Mouse (Mus musculus): ENCODE data around the gene Syngap1. TPM values are rescaled to one million over a fixed set of nuclear protein-coding genes. Genes with fewer than 3 reads are reported as not detected.
"Not testable (repeated sequence)": the region's sequence is repeated elsewhere in the genome, so short reads cannot be mapped to it uniquely, and the experiment has no call there.

Gene Syngap1
- total and polyA plus RNA-seq, 2 experiments from 2014 or later = 6.1 to 90.3 TPM

DNA sequence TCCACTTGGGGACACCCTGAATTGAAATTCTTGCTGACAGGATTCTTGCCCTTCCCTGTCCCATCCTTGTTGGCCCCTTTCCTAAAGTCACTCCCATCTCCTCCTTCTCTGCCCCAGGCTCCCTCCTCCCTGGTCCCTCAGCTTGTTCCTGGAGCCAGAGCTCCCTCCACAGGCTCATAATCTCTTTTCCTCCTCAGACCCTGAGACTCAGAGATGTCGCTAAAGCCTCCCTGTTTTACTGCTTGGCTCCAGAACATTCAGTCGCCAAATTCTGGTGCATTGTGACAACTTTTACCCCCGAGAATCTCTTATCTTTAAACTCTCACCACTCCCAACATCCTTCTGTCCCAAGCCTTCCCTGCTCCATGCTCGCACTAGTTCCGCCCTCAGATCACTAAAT is 36.7 kb upstream of the Syngap1 start:
- Histone ChIP-seq H3K27ac (ENCODE audit: low read depth, low read length) (no peak overlapping the region), H3K4me3 (ENCODE audit: low read depth, low read length) (no peak overlapping the region), H3K4me2 (ENCODE audit: low read depth, low read length, poor library complexity, severe bottlenecking) (no peak overlapping the region), H3K36me3 (ENCODE audit: insufficient read depth, low read length) (no peaks in the 10 kb centered on the region), H3K9ac (replicated peaks; ENCODE audit: low read length, poor library complexity, severe bottlenecking) (no peak overlapping the region), H3K27me3 (ENCODE audit: insufficient read depth, low read length) (no peaks in the 10 kb centered on the region), H3K9me3 (ENCODE audit: low read length) (no peaks in the 10 kb centered on the region), H3K4me1 (ENCODE audit: insufficient read depth, low read length) (no peaks in the 10 kb centered on the region)
- TF ChIP-seq CTCF (IDR thresholded peaks at IDR 0.05) = no peak; the same call in 1 of the 2 replicates
- WGBS = 57% methylated on average over 5 of the region's 5 CpGs
- ATAC-seq (ENCODE audit: low FRiP score) (no peak), DNase-seq (ENCODE audit: low spot score) (no peak)

DNA sequence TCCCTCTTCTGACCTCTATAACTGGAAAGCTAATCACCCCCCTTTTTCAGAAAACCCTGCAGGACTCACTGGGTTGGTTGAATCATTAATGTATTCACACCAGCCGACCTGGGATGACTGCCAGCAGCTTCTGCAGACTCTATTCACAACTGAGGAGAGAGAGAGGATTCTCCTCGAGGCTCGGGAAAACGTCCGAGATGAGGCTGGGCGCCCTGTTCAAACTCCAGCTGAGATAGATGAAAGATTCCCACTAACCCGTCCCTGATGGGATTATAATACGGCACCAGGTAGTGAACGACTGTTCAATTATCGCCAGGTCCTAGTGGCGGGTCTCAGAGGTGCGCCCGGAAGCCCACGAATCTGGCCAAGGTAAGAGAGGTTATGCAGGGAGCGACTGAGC is 33.5 kb upstream of the Syngap1 start:
- ATAC-seq (ENCODE audit: low FRiP score); H3K27me3 ChIP-seq (ENCODE audit: insufficient read depth, low read length); H3K4me2 ChIP-seq (ENCODE audit: low read depth, low read length, poor library complexity, severe bottlenecking); H3K4me3 ChIP-seq (ENCODE audit: low read depth, low read length); DNase-seq (ENCODE audit: low spot score); H3K9me3 ChIP-seq (ENCODE audit: low read length); H3K27ac ChIP-seq (ENCODE audit: low read depth, low read length); H3K4me1 ChIP-seq (ENCODE audit: insufficient read depth, low read length); H3K36me3 ChIP-seq (ENCODE audit: insufficient read depth, low read length); H3K9ac ChIP-seq (replicated peaks; ENCODE audit: low read length, poor library complexity, severe bottlenecking): not testable (repeated sequence)
- WGBS = 66% methylated on average over 14 of the region's 15 CpGs

DNA sequence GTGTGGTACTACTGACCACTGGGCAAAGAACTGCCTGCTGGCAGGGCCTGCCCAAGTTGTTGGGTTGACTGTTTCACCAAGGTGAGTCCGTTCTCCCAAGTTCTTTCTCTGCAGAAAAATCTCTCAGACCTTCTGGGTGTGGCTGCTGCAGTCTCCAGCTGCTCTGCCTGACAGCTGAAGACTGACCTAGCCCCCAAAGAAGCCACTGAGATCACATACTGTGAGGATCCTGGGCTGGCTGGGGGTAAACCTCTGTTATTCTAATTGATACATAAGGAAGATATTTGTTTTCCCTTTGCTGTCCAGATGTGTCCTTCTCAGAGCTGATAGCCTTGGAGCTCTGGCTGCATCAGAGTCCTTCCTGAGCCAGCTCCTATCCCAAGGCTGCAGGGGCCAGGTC is 25.8 kb upstream of the Syngap1 start:
- H3K9me3 ChIP-seq (ENCODE audit: low read length) = no peaks in the 10 kb centered on the region
- H3K27me3 ChIP-seq (ENCODE audit: insufficient read depth, low read length) = no peaks in the 10 kb centered on the region
- TF ChIP-seq CTCF (IDR thresholded peaks at IDR 0.05) = no peak
- ATAC-seq (ENCODE audit: low FRiP score) (no peak), DNase-seq (ENCODE audit: low spot score) (no peak)
- no peak overlapping the region for H3K9ac ChIP-seq (replicated peaks; ENCODE audit: low read length, poor library complexity, severe bottlenecking)
- no peak overlapping the region for H3K4me2 ChIP-seq (ENCODE audit: low read depth, low read length, poor library complexity, severe bottlenecking)
- no peaks in the 10 kb centered on the region for H3K4me1 ChIP-seq (ENCODE audit: insufficient read depth, low read length)
- no peak overlapping the region for H3K27ac ChIP-seq (ENCODE audit: low read depth, low read length)
- no peak overlapping the region for H3K4me3 ChIP-seq (ENCODE audit: low read depth, low read length)
- 59% methylated on average over 1 of the region's 1 CpGs for WGBS
- H3K36me3 ChIP-seq (ENCODE audit: insufficient read depth, low read length) = no peaks in the 10 kb centered on the region

DNA sequence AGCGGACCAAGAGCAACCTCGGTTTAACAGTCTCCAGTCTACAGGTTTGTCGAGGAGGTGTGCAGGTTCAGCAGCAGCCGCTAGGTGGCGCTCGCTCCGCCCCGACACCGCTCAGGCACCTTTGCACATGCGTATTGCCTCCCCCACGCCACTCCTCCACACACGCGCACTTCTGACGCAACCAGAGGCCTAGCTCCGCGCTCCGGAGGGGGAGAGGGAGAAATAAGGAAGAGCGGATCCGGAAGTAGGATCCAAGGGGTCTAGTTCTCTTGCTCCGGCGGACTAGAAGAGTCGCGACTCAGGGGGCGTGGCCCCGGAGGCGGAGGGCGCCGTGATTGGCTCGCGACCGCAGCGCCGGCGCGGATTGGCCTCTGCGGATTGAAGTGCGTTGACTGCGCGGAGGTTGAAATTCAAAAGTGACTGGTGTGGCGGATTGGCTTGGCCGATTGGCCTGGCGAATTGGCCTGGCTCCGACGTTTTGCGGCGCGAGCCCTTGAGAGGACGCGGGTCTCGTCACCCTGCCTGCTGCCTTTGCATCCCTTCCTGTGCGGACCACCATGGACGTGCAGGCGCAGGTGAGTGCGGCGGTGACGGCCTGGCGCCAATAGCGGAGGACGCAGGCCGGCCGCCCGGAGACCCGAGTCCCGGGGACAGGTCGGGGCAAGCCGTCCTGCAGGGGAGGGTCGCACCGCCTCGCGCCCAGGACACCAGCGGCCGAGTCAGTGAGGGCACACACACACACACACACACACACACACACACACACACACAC is 24.2 kb upstream of the Syngap1 start, which contains the start of gene Kifc5b:
TSS of gene Kifc5b (plus strand) at position 381 of the 772 bp plus-strand sequence.
- Histone ChIP-seq H3K9ac (replicated peaks; ENCODE audit: low read length, poor library complexity, severe bottlenecking) (no peak within 1 kb of the TSS), H3K4me1 (ENCODE audit: insufficient read depth, low read length) (no peaks in the 10 kb centered on the region), H3K27ac (ENCODE audit: low read depth, low read length) (no peak within 1 kb of the TSS), H3K36me3 (ENCODE audit: insufficient read depth, low read length) (no peaks in the 10 kb centered on the region), H3K4me3 (ENCODE audit: low read depth, low read length) (peak within 1 kb of the TSS; percentile 57), H3K4me2 (ENCODE audit: low read depth, low read length, poor library complexity, severe bottlenecking) (peak within 1 kb of the TSS; percentile 59), H3K9me3 (ENCODE audit: low read length) (no peaks in the 10 kb centered on the region), H3K27me3 (ENCODE audit: insufficient read depth, low read length) (no peaks in the 10 kb centered on the region)
- peak; percentile 99 for DNase-seq (ENCODE audit: low spot score)
- ATAC-seq (ENCODE audit: low FRiP score) = peak; percentile 99
- WGBS = under 1% methylated on average over 71 of the region's 72 CpGs
- TF ChIP-seq CTCF (IDR thresholded peaks at IDR 0.05) = peak; percentile 100

DNA sequence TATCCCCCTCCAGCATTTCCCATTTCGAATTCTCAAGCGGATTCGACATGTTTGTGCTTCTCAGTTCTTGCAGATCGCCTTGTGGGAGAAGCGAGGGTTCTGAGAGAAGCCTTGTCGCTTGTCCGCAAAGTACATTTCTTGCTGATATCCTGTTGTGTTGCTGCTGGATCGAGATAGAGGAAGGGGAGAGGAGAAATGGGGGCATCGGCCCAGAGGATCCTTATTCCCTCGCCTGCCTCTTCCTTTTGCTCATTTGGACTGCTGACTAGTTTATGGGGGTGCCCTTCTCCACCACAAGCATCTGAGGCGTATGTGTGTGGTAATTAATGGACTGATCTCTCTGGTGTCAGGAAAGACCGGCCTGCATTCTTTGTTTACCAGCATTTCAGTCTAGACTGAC is 23.5 kb upstream of the Syngap1 start:
- DNase-seq (ENCODE audit: low spot score); H3K4me1 ChIP-seq (ENCODE audit: insufficient read depth, low read length); H3K9me3 ChIP-seq (ENCODE audit: low read length); H3K9ac ChIP-seq (replicated peaks; ENCODE audit: low read length, poor library complexity, severe bottlenecking); H3K27ac ChIP-seq (ENCODE audit: low read depth, low read length); ATAC-seq (ENCODE audit: low FRiP score); H3K27me3 ChIP-seq (ENCODE audit: insufficient read depth, low read length); H3K36me3 ChIP-seq (ENCODE audit: insufficient read depth, low read length): not testable (repeated sequence)
- H3K4me2 ChIP-seq (ENCODE audit: low read depth, low read length, poor library complexity, severe bottlenecking) = peak overlapping the region; percentile 59
- 0% methylated on average over 10 of the region's 12 CpGs for WGBS
- peak overlapping the region; percentile 57 for H3K4me3 ChIP-seq (ENCODE audit: low read depth, low read length)

DNA sequence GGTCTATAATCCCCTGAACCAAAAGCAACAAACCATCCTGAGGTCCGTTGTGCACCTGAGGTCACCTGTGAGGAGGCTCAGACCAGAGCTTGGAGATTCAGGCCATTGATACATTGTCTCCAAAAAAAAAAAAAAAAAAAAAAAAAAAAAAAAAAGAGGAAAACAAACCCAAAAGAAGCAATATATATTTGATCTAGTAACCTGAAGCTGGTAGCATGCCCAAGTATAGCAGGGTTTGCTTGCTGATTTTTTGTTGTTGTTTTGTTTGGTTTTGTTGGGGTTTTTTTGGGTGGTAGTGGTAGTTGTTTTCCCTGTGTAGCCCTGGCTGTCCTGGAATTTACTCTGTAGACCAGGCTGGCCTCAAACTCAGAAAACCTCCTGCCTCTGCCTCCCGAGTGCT is 22.7 kb upstream of the Syngap1 start:
- H3K36me3 ChIP-seq (ENCODE audit: insufficient read depth, low read length) = no peaks in the 10 kb centered on the region
- H3K27me3 ChIP-seq (ENCODE audit: insufficient read depth, low read length) = no peaks in the 10 kb centered on the region
- ATAC-seq (ENCODE audit: low FRiP score) = no peak
- WGBS = 65% methylated on average over 2 of the region's 2 CpGs
- no peaks in the 10 kb centered on the region for H3K4me1 ChIP-seq (ENCODE audit: insufficient read depth, low read length)
- no peak for DNase-seq (ENCODE audit: low spot score)
- no peak overlapping the region for H3K27ac ChIP-seq (ENCODE audit: low read depth, low read length)
- no peak overlapping the region for H3K4me2 ChIP-seq (ENCODE audit: low read depth, low read length, poor library complexity, severe bottlenecking)
- H3K9ac ChIP-seq (replicated peaks; ENCODE audit: low read length, poor library complexity, severe bottlenecking) = no peak overlapping the region
- TF ChIP-seq CTCF (IDR thresholded peaks at IDR 0.05) = no peak
- no peak overlapping the region for H3K4me3 ChIP-seq (ENCODE audit: low read depth, low read length)
- no peaks in the 10 kb centered on the region for H3K9me3 ChIP-seq (ENCODE audit: low read length)

DNA sequence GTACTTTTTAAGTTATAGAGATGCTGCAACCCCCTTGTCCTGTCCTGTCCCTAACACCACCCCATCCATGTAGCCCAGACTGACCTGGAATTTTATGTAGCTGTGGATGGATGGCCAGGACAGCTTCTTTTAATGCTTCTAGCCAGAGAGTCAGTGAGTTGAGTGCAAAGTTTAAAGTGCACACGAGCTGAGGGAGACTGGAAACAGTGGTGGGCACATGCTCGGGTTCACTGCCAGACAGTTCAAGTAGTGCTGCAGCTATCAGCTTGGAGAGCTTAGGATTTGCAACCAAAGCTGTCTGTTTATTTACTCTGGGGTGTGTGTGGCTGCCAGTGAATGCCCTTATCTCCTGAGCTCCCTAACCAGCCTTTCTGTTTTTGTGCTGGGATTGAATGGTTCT is 21.5 kb upstream of the Syngap1 start:
- not testable (repeated sequence) for H3K4me3 ChIP-seq (ENCODE audit: low read depth, low read length); H3K27ac ChIP-seq (ENCODE audit: low read depth, low read length); H3K4me2 ChIP-seq (ENCODE audit: low read depth, low read length, poor library complexity, severe bottlenecking); H3K36me3 ChIP-seq (ENCODE audit: insufficient read depth, low read length); DNase-seq (ENCODE audit: low spot score); H3K4me1 ChIP-seq (ENCODE audit: insufficient read depth, low read length); H3K9me3 ChIP-seq (ENCODE audit: low read length); ATAC-seq (ENCODE audit: low FRiP score); H3K27me3 ChIP-seq (ENCODE audit: insufficient read depth, low read length); H3K9ac ChIP-seq (replicated peaks; ENCODE audit: low read length, poor library complexity, severe bottlenecking)
- WGBS = 84% methylated on average over 2 of the region's 2 CpGs

DNA sequence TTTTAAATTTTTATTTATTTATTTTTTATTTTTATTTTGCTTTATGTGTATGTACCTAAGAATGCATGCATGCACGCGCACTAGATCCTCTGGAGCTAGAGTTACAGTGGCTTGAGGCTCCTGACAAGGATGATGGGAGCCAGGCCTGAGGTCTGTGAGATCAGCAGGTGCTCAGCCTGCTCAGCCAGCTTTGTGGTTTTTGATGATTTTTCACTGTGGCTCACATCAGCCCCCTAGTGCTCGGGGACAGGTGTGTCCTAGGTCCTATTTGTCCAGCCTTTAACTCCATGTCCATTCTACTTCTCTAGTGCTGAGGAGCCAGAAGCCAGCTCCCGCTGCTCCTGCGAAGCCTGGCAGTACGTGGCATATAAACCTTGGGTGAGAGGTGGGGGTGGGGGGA is 18.7 kb upstream of the Syngap1 start:
- not testable (repeated sequence) for H3K36me3 ChIP-seq (ENCODE audit: insufficient read depth, low read length); H3K4me1 ChIP-seq (ENCODE audit: insufficient read depth, low read length); H3K27me3 ChIP-seq (ENCODE audit: insufficient read depth, low read length); H3K9ac ChIP-seq (replicated peaks; ENCODE audit: low read length, poor library complexity, severe bottlenecking); ATAC-seq (ENCODE audit: low FRiP score); DNase-seq (ENCODE audit: low spot score); H3K4me3 ChIP-seq (ENCODE audit: low read depth, low read length); H3K27ac ChIP-seq (ENCODE audit: low read depth, low read length); H3K4me2 ChIP-seq (ENCODE audit: low read depth, low read length, poor library complexity, severe bottlenecking); H3K9me3 ChIP-seq (ENCODE audit: low read length)
- 94% methylated on average over 5 of the region's 6 CpGs for WGBS

DNA sequence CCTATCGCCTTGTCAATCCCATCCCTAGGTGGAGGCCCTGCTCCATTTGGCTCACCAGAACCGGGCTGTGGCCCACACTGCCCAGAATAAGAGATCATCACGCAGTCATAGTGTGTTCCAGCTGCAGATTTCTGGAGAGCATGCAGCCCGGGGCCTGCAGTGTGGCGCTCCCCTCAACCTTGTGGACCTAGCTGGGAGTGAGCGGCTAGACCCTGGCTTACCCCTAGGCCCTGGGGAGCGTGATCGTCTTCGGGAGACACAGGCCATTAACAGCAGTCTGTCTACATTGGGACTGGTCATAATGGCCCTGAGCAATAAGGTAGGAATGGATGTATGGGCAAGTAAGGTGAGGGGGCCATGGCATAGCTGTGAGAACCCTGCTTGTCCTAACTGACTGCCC is 15.6 kb upstream of the Syngap1 start:
- H3K27me3 ChIP-seq (ENCODE audit: insufficient read depth, low read length); H3K9me3 ChIP-seq (ENCODE audit: low read length); H3K27ac ChIP-seq (ENCODE audit: low read depth, low read length); H3K4me2 ChIP-seq (ENCODE audit: low read depth, low read length, poor library complexity, severe bottlenecking); H3K36me3 ChIP-seq (ENCODE audit: insufficient read depth, low read length); H3K9ac ChIP-seq (replicated peaks; ENCODE audit: low read length, poor library complexity, severe bottlenecking); ATAC-seq (ENCODE audit: low FRiP score); H3K4me3 ChIP-seq (ENCODE audit: low read depth, low read length); DNase-seq (ENCODE audit: low spot score); H3K4me1 ChIP-seq (ENCODE audit: insufficient read depth, low read length): not testable (repeated sequence)
- 96% methylated on average over 9 of the region's 9 CpGs for WGBS
